Mouse (Mus musculus) neural tube, embryonic 15.5 days (tissue): ENCODE data around the gene Kiss1r. TPM values are rescaled to one million over a fixed set of nuclear protein-coding genes. Genes with fewer than 3 reads are reported as not detected.

ENCODE experiments used
- ATAC-seq: fragments of 200-750 bp; cut with Nextera tagmentation; 2 replicates; pipeline ENCODE4 v1.8.0; 2017; ENCODE audit warnings: mild to moderate bottlenecking, moderate TSS enrichment, moderate library complexity; ENCODE audit not compliant: low FRiP score
- H3K27ac ChIP-seq: fragments of 300-500 bp; sonication (generic); replicated peaks from 2 replicates; pipeline ENCODE4 v1.5.1; 2015; ENCODE audit warnings: mild to moderate bottlenecking, inconsistent platforms
- H3K27me3 ChIP-seq: fragments of 300-500 bp; sonication (generic); replicated peaks from 2 replicates; pipeline ENCODE4 v1.6.1; 2015; ENCODE audit warnings: inconsistent platforms
- H3K36me3 ChIP-seq: fragments of 300-500 bp; sonication (generic); 2 replicates; pipeline ENCODE4 v1.6.1; 2015; ENCODE audit warnings: inconsistent platforms
- H3K4me1 ChIP-seq: fragments of 300-500 bp; sonication (generic); 2 replicates; pipeline ENCODE4 v1.6.1; 2015; ENCODE audit warnings: inconsistent platforms
- H3K4me2 ChIP-seq: fragments of 300-500 bp; sonication (generic); 2 replicates; pipeline ENCODE4 v1.6.1; 2015; ENCODE audit warnings: inconsistent platforms, mild to moderate bottlenecking, moderate library complexity
- H3K4me3 ChIP-seq: fragments of 300-500 bp; sonication (generic); replicated peaks from 2 replicates; pipeline ENCODE4 v1.5.1; 2015; ENCODE audit warnings: mild to moderate bottlenecking, inconsistent platforms
- H3K9ac ChIP-seq: fragments of 300-500 bp; sonication (generic); replicated peaks from 2 replicates; pipeline ENCODE4 v1.6.1; 2015; ENCODE audit warnings: mild to moderate bottlenecking, inconsistent platforms
- H3K9me3 ChIP-seq: fragments of 300-500 bp; sonication (generic); replicated peaks from 2 replicates; pipeline ENCODE4 v1.6.1; 2016; ENCODE audit warnings: inconsistent platforms
- WGBS: fragments of 180-500 bp; shearing (Covaris S2); methylation state at CpG from one replicate; pipeline ENCODE4 v1.1.7; 2015; ENCODE audit warnings: mixed read lengths; 5-methylcytosine and 5-hydroxymethylcytosine counted together
- polyA plus RNA-seq: library from polyadenylated mRNA; unstranded; fragments of >200 nt; fragmentation: Nextera tagmentation; extraction: Ambion mirVana; gene quantifications from 2 replicates; pipeline ENCODE4 v1.2.1, GENCODE M21; 2015

The Kiss1r gene
- 1.8 and 2.8 TPM in 2 replicates for polyA plus RNA-seq

- Histone ChIP-seq H3K4me3 (peak within 1 kb of the TSS; percentile 82), H3K9ac (peak within 1 kb of the TSS; percentile 98), H3K4me2 (peak within 1 kb of the TSS; percentile 96), H3K27me3 (peaks cover 45% of the 10 kb centered on the region), H3K4me1 (peaks cover 67% of the 10 kb centered on the region), H3K9me3 (no peaks in the 10 kb centered on the region), H3K36me3 (0 out of 2 replicates have a peak, but pooled peaks cover 4% of the 10 kb centered on the region), H3K27ac (peak within 1 kb of the TSS; percentile 80)
- 1% methylated on average over 42 of the region's 42 CpGs for WGBS
- ATAC-seq, result peak; percentile 79
Observed at GRCm38 (mm10) chr10:79916808-79917531, at the start of gene Kiss1r. TSS of gene Kiss1r (plus strand) at chr10:79916971.

- H3K9me3 ChIP-seq, result no peaks in the 10 kb centered on the region
- no peak overlapping the region; the same call in 1 of the 2 replicates for H3K27ac ChIP-seq
- peaks cover 56% of the 10 kb centered on the region for H3K4me1 ChIP-seq
- H3K4me3 ChIP-seq, result peak overlapping the region; percentile 70
- WGBS, result 80% methylated on average over 8 of the region's 8 CpGs
- no peak overlapping the region for H3K9ac ChIP-seq
- peak overlapping the region; percentile 89 for H3K4me2 ChIP-seq
- no peaks in the 10 kb centered on the region for H3K27me3 ChIP-seq
- no peak for ATAC-seq
- peaks cover 21% of the 10 kb centered on the region for H3K36me3 ChIP-seq
Observed at GRCm38 (mm10) chr10:79871845-79872244, 44.9 kb upstream of the Kiss1r start.

- peak overlapping the region; percentile 95 for H3K9ac ChIP-seq
- no peak for ATAC-seq
Observed at GRCm38 (mm10) chr10:79872862-79873261, 43.9 kb upstream of the Kiss1r start.

GRCm38 (mm10) chr10:79873313-79873712, 43.5 kb upstream of the Kiss1r start:
- Histone ChIP-seq H3K9ac (peak overlapping the region; percentile 95), H3K9me3 (no peaks in the 10 kb centered on the region), H3K27ac (peak overlapping the region; percentile 91), H3K27me3 (no peaks in the 10 kb centered on the region), H3K36me3 (peaks cover 14% of the 10 kb centered on the region), H3K4me3 (peak overlapping the region; percentile 70), H3K4me2 (peak overlapping the region; percentile 89), H3K4me1 (peaks cover 50% of the 10 kb centered on the region)
- 3% methylated on average over 6 of the region's 6 CpGs for WGBS
- ATAC-seq, result peak; percentile 4; the same call in 1 of the 2 replicates

More at GRCm38 (mm10) chr10:79872862-79873261, 43.9 kb upstream of the Kiss1r start:
- peak overlapping the region; percentile 89 for H3K4me2 ChIP-seq
- H3K27me3 ChIP-seq, result no peaks in the 10 kb centered on the region
- H3K4me3 ChIP-seq, result peak overlapping the region; percentile 70
- peaks cover 15% of the 10 kb centered on the region for H3K36me3 ChIP-seq
- H3K27ac ChIP-seq, result peak overlapping the region; percentile 91
- no peaks in the 10 kb centered on the region for H3K9me3 ChIP-seq
- peaks cover 50% of the 10 kb centered on the region for H3K4me1 ChIP-seq
- 40% methylated on average over 3 of the region's 3 CpGs for WGBS

- no peaks in the 10 kb centered on the region for H3K27me3 ChIP-seq
- peak overlapping the region; percentile 95 for H3K9ac ChIP-seq
- no peaks in the 10 kb centered on the region for H3K9me3 ChIP-seq
- H3K27ac ChIP-seq, result peak overlapping the region; percentile 91
- peak overlapping the region; percentile 70 for H3K4me3 ChIP-seq
- H3K4me1 ChIP-seq, result peaks cover 50% of the 10 kb centered on the region
- WGBS, result 1% methylated on average over 26 of the region's 26 CpGs
- H3K4me2 ChIP-seq, result peak overlapping the region; percentile 89
- peaks cover 13% of the 10 kb centered on the region for H3K36me3 ChIP-seq
- ATAC-seq, result peak; percentile 8
Observed at GRCm38 (mm10) chr10:79873715-79874289, 43.0 kb upstream of the Kiss1r start.

GRCm38 (mm10) chr10:79874290-79874862, 42.4 kb upstream of the Kiss1r start, which contains the start of the genes Prtn3 and Plppr3:
TSS of gene Prtn3 (plus strand) at chr10:79874476.
TSS of gene Plppr3 (minus strand) at chr10:79874634.
- peak; percentile 94 for ATAC-seq
- Histone ChIP-seq H3K4me2 (peak within 1 kb of the TSS; percentile 89), H3K9ac (peak within 1 kb of the TSS; percentile 95), H3K27me3 (no peaks in the 10 kb centered on the region), H3K27ac (peak within 1 kb of the TSS; percentile 91), H3K36me3 (peaks cover 13% of the 10 kb centered on the region), H3K4me3 (peak within 1 kb of the TSS; percentile 70), H3K9me3 (no peaks in the 10 kb centered on the region), H3K4me1 (peaks cover 45% of the 10 kb centered on the region)
- 0% methylated on average over 41 of the region's 57 CpGs for WGBS

- Histone ChIP-seq H3K27ac (no peak overlapping the region), H3K9ac (no peak overlapping the region), H3K9me3 (no peaks in the 10 kb centered on the region), H3K4me3 (no peak overlapping the region), H3K4me1 (peaks cover 23% of the 10 kb centered on the region), H3K36me3 (no peaks in the 10 kb centered on the region), H3K4me2 (no peak overlapping the region), H3K27me3 (peaks cover 4% of the 10 kb centered on the region; the same call in 1 of the 2 replicates)
- WGBS, result 67% methylated on average over 1 of the region's 1 CpGs
- no peak for ATAC-seq
Observed at GRCm38 (mm10) chr10:79877174-79877573, 39.6 kb upstream of the Kiss1r start.

- Histone ChIP-seq H3K4me1 (peaks cover 19% of the 10 kb centered on the region), H3K27me3 (peaks cover 9% of the 10 kb centered on the region), H3K4me2 (no peak overlapping the region), H3K9me3 (no peaks in the 10 kb centered on the region), H3K4me3 (no peak overlapping the region), H3K27ac (no peak overlapping the region), H3K36me3 (no peaks in the 10 kb centered on the region), H3K9ac (no peak overlapping the region)
- no peak for ATAC-seq
- WGBS, result 47% methylated on average over 12 of the region's 12 CpGs
Observed at GRCm38 (mm10) chr10:79877757-79878156, 39.0 kb upstream of the Kiss1r start.

GRCm38 (mm10) chr10:79879527-79879926, 37.2 kb upstream of the Kiss1r start:
- Histone ChIP-seq H3K9ac (no peak overlapping the region), H3K4me2 (no peak overlapping the region), H3K4me1 (peaks cover 27% of the 10 kb centered on the region), H3K27me3 (peaks cover 18% of the 10 kb centered on the region), H3K9me3 (no peaks in the 10 kb centered on the region), H3K36me3 (no peaks in the 10 kb centered on the region), H3K27ac (no peak overlapping the region), H3K4me3 (no peak overlapping the region)
- WGBS, result 46% methylated on average over 3 of the region's 3 CpGs
- ATAC-seq, result no peak

GRCm38 (mm10) chr10:79880721-79881120, 36.0 kb upstream of the Kiss1r start:
- no peak for ATAC-seq
- Histone ChIP-seq H3K9me3 (no peaks in the 10 kb centered on the region), H3K27me3 (peaks cover 18% of the 10 kb centered on the region), H3K27ac (no peak overlapping the region), H3K4me3 (no peak overlapping the region), H3K36me3 (no peaks in the 10 kb centered on the region), H3K4me2 (no peak overlapping the region), H3K4me1 (peaks cover 15% of the 10 kb centered on the region), H3K9ac (no peak overlapping the region)
- WGBS, result 15% methylated on average over 9 of the region's 9 CpGs

GRCm38 (mm10) chr10:79881981-79882380, 34.8 kb upstream of the Kiss1r start:
- 9% methylated on average over 22 of the region's 22 CpGs for WGBS
- no peak for ATAC-seq

More at GRCm38 (mm10) chr10:79881981-79882380, 34.8 kb upstream of the Kiss1r start:
- peaks cover 15% of the 10 kb centered on the region for H3K4me1 ChIP-seq
- peak overlapping the region; percentile 40 for H3K4me2 ChIP-seq
- no peak overlapping the region for H3K9ac ChIP-seq
- H3K27me3 ChIP-seq, result peaks cover 18% of the 10 kb centered on the region
- H3K4me3 ChIP-seq, result no peak overlapping the region; the same call in 1 of the 2 replicates
- no peaks in the 10 kb centered on the region for H3K9me3 ChIP-seq
- H3K36me3 ChIP-seq, result no peaks in the 10 kb centered on the region
- no peak overlapping the region for H3K27ac ChIP-seq
